Mouse (Mus musculus): ENCODE results near the gene Mogs.

- TF ChIP-seq CTCF (IDR thresholded peaks at IDR 0.05): peak; percentile 33
- no peak for TF ChIP-seq EP300 (IDR thresholded peaks at IDR 0.05)
Observed at GRCm38 (mm10) chr6:83137576-83137950, 22.3 kb downstream of the Mogs start.
